Mouse (Mus musculus) cortical plate, adult 2 months (tissue): ENCODE data around the gene Zfp568.

Source experiments
- CTCF ChIP-seq: fragments of 200-500 bp; IDR thresholded peaks from 2 replicates; pipeline ENCODE4 v1.5.1; 2011; ENCODE audit warnings: mild to moderate bottlenecking, control low read depth, low read length; ENCODE audit not compliant: insufficient read depth; ENCODE audit errors: extremely low read depth
- POLR2A ChIP-seq: fragments of 200-500 bp; IDR thresholded peaks from 2 replicates; pipeline ENCODE4 v1.6.1; 2011; ENCODE audit warnings: mild to moderate bottlenecking, low read length, control low read depth; ENCODE audit not compliant: insufficient read depth; ENCODE audit errors: extremely low read depth

GRCm38 (mm10) chr7:30007601-30008000 is 23.8 kb downstream of the Zfp568 start:
- no peak for TF ChIP-seq CTCF
- TF ChIP-seq POLR2A, result no peak
